Mouse (Mus musculus): ENCODE data around the gene Dstyk.

GRCm38 (mm10) chr1:132386266-132386665 lies 31.1 kb upstream of the Dstyk start:
- TF ChIP-seq POLR2AphosphoS2 (IDR thresholded peaks at IDR 0.05; ENCODE audit: insufficient read length, low read depth) (no peak), POLR2A (IDR thresholded peaks at IDR 0.05; ENCODE audit: insufficient read length, low read depth) (no peak), USF1 (IDR thresholded peaks at IDR 0.05; ENCODE audit: low read depth) (no peak), REST (IDR thresholded peaks at IDR 0.05; ENCODE audit: insufficient read depth, insufficient read length) (no peak), E2F4 (IDR thresholded peaks at IDR 0.05; ENCODE audit: insufficient read depth) (no peak), MAX (IDR thresholded peaks at IDR 0.05; ENCODE audit: low read depth) (no peak), MYOG (IDR thresholded peaks at IDR 0.05; ENCODE audit: control insufficient read depth in 1 of 3, insufficient read depth in 1 of 3, insufficient read length in 2 of 3, low read depth in 2 of 3) (no peak), CEBPB (IDR thresholded peaks at IDR 0.05; ENCODE audit: insufficient read depth, poor library complexity, severe bottlenecking) (no peak), MYOD1 (IDR thresholded peaks at IDR 0.05; ENCODE audit: control insufficient read depth in 1 of 3, insufficient read length in 2 of 3, low read depth in 2 of 3) (no peak), TCF12 (IDR thresholded peaks at IDR 0.05; ENCODE audit: insufficient read depth, poor library complexity, severe bottlenecking) (no peak), TCF3 (IDR thresholded peaks at IDR 0.05; ENCODE audit: insufficient read length, low read depth) (no peak)

Measured in myocyte (in vitro differentiated cells).